Mouse (Mus musculus): ENCODE measurements around the gene AI661453. TPM values are rescaled to one million over a fixed set of nuclear protein-coding genes. Genes with fewer than 3 reads are reported as not detected.

AI661453 gene
- 0.60 and 0.77 TPM in 2 replicates for polyA plus RNA-seq (2015; fragmentation: Nextera tagmentation; extraction: Ambion mirVana)

DNA sequence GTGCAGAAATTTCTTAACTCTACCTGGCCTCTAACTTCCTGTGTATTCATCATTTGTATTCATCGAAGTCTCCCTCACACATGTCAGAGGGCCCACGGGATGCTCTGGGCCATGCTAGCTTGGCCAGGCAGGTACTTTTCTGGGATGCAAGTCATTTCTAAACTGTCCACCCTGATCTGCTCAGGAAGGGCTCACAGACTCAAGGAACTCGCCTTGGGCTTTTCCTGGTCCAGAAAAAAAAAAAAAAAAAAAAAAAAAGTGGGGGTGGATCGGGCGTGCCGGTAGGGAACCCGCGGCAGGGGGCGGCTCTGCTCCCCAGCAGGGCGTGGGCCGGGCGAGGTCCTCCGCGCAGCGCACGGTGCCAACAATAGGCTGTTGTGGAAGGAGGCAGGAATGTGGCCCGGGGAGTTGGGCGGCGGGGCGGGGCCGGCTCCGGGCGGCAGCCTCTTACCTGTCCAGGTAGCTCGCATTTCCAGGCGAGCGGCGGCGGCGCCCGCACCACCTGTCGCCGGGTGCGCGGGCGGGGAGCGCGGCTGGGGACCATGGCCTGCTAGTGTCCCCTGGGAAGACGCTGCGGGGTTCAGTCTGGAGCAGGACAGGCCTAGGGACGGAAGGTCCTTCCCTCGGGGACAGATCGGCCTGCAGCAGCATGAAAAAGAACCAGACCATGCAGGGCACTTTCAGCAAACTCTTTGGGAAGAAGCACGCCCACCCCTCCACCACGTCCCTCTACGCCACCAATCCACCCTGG, at the start of gene AI661453:
TSS of gene AI661453 (plus strand) at position 460 of the 751 bp plus-strand sequence.
- Histone ChIP-seq H3K36me3 (ENCODE audit: control insufficient read depth, insufficient read depth) (no peaks in the 10 kb centered on the region), H3K27ac (ENCODE audit: low read length) (peak within 1 kb of the TSS; percentile 70), H3K27me3 (ENCODE audit: control insufficient read depth, insufficient read depth, low read depth, low read length) (peaks cover 23% of the 10 kb centered on the region), H3K4me1 (ENCODE audit: control insufficient read depth, low read depth, low read length) (peaks cover 11% of the 10 kb centered on the region; the same call in 1 of the 2 replicates), H3K9me3 (replicated peaks; ENCODE audit: control insufficient read depth, low read length) (no peaks in the 10 kb centered on the region), H3K4me2 (ENCODE audit: low read depth, low read length) (peak within 1 kb of the TSS; percentile 65), H3K4me3 (ENCODE audit: low read depth, low read length) (peak within 1 kb of the TSS; percentile 61), H3K9ac (ENCODE audit: low read depth, low read length) (peak within 1 kb of the TSS; percentile 54)
- 1% methylated on average over 43 of the region's 45 CpGs for WGBS (ENCODE audit: insufficient replicate concordance)
- peak; percentile 20; the same call in 1 of the 2 replicates for ATAC-seq (ENCODE audit: low read depth)

DNA sequence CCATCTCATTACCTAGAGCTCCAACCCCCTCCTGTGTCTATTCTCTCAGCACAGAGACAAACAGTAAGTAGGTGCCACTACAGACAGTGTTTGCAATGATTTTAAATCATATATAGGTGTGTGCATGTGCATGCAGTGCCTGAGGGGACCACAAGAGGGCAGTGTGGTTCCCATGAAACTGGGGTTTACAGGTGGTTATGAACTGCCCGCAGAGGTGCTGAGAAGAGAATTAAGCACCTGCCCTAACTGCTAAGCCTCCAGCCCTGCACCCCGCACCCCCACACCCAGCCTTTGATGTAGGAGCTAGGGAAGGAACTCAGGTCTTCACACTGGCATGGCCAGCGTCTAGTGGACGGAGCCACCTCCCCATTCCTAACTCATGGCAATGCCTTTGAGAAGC, 49.8 kb upstream of the AI661453 start:
- Histone ChIP-seq H3K36me3 (ENCODE audit: control insufficient read depth, insufficient read depth) (no peaks in the 10 kb centered on the region), H3K4me1 (ENCODE audit: control insufficient read depth, low read depth, low read length) (no peaks in the 10 kb centered on the region), H3K9me3 (replicated peaks; ENCODE audit: control insufficient read depth, low read length) (no peaks in the 10 kb centered on the region; the same call in 1 of the 2 replicates), H3K27ac (ENCODE audit: low read length) (no peak overlapping the region), H3K27me3 (ENCODE audit: control insufficient read depth, insufficient read depth, low read depth, low read length) (no peaks in the 10 kb centered on the region), H3K9ac (ENCODE audit: low read depth, low read length) (no peak overlapping the region), H3K4me3 (ENCODE audit: low read depth, low read length) (no peak overlapping the region), H3K4me2 (ENCODE audit: low read depth, low read length) (no peak overlapping the region)
- WGBS (ENCODE audit: insufficient replicate concordance): 53% methylated on average over 4 of the region's 4 CpGs
- no peak for ATAC-seq (ENCODE audit: low read depth)

DNA sequence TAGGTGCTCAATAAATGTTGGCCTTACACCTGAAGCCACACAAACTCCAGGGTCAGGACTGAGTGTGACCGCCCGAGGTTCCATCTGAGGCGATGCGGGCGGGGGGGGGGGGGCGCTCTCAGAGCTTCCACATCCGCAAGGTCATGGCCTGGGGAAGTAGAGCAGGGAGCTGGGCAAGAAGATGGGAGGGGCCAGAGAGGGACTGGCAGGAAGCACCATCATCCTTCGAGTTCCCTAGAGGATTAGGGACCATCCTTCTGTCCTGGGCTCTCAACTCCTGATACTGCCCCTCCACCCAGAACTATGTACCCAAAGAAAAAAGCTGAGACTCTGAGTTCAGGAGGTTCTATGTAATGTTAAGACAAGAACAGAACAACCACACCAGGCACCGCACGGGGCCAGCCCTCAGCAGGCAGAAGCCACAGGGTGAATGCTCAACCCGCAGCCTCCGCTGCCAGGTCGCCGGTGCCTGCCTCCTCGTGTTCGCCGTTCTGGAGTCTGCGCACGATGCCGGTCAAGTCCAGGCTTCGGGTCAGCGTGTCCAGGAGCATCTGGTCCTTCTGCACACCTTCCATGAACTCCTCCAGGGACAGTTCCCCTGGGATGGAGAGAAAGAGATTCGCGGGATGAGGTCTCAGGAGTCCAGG, 42.1 kb upstream of the AI661453 start:
- H3K4me1 ChIP-seq (ENCODE audit: control insufficient read depth, low read depth, low read length): peaks cover 14% of the 10 kb centered on the region
- peak overlapping the region; percentile 71 for H3K4me2 ChIP-seq (ENCODE audit: low read depth, low read length)
- H3K9me3 ChIP-seq (replicated peaks; ENCODE audit: control insufficient read depth, low read length): no peaks in the 10 kb centered on the region
- H3K27me3 ChIP-seq (ENCODE audit: control insufficient read depth, insufficient read depth, low read depth, low read length): peaks cover 10% of the 10 kb centered on the region
- no peak for ATAC-seq (ENCODE audit: low read depth)
- H3K27ac ChIP-seq (ENCODE audit: low read length): no peak overlapping the region
- H3K4me3 ChIP-seq (ENCODE audit: low read depth, low read length): peak overlapping the region; percentile 51
- H3K9ac ChIP-seq (ENCODE audit: low read depth, low read length): no peak overlapping the region
- no peaks in the 10 kb centered on the region for H3K36me3 ChIP-seq (ENCODE audit: control insufficient read depth, insufficient read depth)
- WGBS (ENCODE audit: insufficient replicate concordance): 6% methylated on average over 24 of the region's 24 CpGs

DNA sequence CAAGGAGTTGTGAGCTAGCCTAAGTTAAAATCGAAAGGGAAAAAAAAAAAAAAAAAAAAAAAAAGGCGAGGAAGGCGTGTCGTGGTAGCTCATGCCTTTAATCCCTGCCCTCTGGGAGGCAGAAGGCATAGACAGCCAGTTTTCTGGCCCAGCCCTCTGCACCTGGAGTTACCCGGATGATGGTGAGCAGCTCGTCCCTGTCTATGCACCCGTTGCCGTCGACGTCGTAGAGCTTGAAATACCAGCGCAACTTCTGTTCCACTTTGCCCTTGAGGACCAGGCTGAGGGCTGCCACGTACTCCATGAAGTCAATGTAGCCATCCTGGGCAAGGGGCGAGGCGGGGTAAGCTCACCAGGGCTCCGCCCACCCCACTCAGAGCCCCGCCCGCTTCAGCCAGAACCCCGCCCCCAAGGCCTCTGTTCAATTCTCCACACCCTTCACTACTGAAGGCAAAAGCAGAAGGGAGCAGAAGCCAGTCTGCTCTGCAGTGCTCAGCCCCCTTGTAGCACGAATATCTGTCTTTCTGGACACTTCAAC, 41.0 kb upstream of the AI661453 start:
- no peaks in the 10 kb centered on the region for H3K9me3 ChIP-seq (replicated peaks; ENCODE audit: control insufficient read depth, low read length)
- WGBS (ENCODE audit: insufficient replicate concordance): 3% methylated on average over 20 of the region's 20 CpGs
- H3K27ac ChIP-seq (ENCODE audit: low read length): no peak overlapping the region
- peaks cover 10% of the 10 kb centered on the region for H3K27me3 ChIP-seq (ENCODE audit: control insufficient read depth, insufficient read depth, low read depth, low read length)
- H3K36me3 ChIP-seq (ENCODE audit: control insufficient read depth, insufficient read depth): no peaks in the 10 kb centered on the region
- H3K4me1 ChIP-seq (ENCODE audit: control insufficient read depth, low read depth, low read length): peaks cover 14% of the 10 kb centered on the region
- H3K9ac ChIP-seq (ENCODE audit: low read depth, low read length): peak overlapping the region; percentile 24; the same call in 1 of the 2 replicates
- peak overlapping the region; percentile 71 for H3K4me2 ChIP-seq (ENCODE audit: low read depth, low read length)
- peak; percentile 85 for ATAC-seq (ENCODE audit: low read depth)
- H3K4me3 ChIP-seq (ENCODE audit: low read depth, low read length): peak overlapping the region; percentile 51

DNA sequence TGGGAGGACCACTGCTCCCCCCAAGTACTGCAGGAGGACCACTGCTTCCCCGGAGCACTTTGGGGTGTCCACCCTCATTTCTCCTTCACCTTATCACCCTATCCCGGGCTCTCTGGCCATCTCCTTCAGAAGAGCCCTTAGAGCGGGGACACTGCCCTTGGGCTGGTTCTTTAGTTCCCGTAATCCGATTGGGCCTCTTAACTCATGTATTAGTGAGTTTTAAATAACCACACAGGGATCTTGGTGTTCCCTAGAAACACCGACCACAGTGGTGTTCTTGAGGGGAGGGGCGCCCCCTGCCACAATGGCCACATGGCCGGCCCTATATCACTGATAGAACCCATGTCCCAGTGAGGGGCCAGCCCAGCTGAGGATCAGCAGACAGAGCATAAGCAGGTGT, 37.3 kb upstream of the AI661453 start:
- peaks cover 10% of the 10 kb centered on the region for H3K27me3 ChIP-seq (ENCODE audit: control insufficient read depth, insufficient read depth, low read depth, low read length)
- H3K9me3 ChIP-seq (replicated peaks; ENCODE audit: control insufficient read depth, low read length): no peaks in the 10 kb centered on the region
- H3K4me2 ChIP-seq (ENCODE audit: low read depth, low read length): no peak overlapping the region
- H3K4me3 ChIP-seq (ENCODE audit: low read depth, low read length): no peak overlapping the region
- 55% methylated on average over 8 of the region's 8 CpGs for WGBS (ENCODE audit: insufficient replicate concordance)
- H3K36me3 ChIP-seq (ENCODE audit: control insufficient read depth, insufficient read depth): no peaks in the 10 kb centered on the region
- no peak overlapping the region for H3K27ac ChIP-seq (ENCODE audit: low read length)
- peaks cover 14% of the 10 kb centered on the region for H3K4me1 ChIP-seq (ENCODE audit: control insufficient read depth, low read depth, low read length)
- ATAC-seq (ENCODE audit: low read depth): no peak
- no peak overlapping the region for H3K9ac ChIP-seq (ENCODE audit: low read depth, low read length)

DNA sequence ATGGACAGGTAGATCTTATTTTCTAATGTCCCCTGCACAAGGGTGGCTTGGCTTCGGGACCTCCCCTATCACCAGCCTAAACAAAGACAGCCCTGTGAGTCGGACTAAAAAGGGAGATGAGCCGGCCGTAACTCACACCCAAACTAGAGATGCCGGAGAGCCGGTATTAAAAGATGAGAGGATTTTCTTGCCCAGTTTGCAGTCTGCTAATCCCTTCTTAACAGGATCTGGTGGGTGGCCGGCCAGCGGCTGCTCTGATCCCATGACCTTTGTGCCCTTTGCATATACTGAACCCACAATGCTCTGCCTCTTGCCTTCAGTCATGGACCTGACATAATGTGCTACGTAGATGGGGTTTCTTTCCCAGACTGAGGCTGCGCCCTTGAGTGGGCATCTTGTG, 36.0 kb upstream of the AI661453 start, which contains the start of gene Guca1a:
TSS of gene Guca1a (minus strand) at position 134 of the 400 bp plus-strand sequence.
- Histone ChIP-seq H3K4me1 (ENCODE audit: control insufficient read depth, low read depth, low read length) (peaks cover 4% of the 10 kb centered on the region), H3K27me3 (ENCODE audit: control insufficient read depth, insufficient read depth, low read depth, low read length) (peaks cover 3% of the 10 kb centered on the region; the same call in 1 of the 2 replicates), H3K4me2 (ENCODE audit: low read depth, low read length) (no peak within 1 kb of the TSS), H3K36me3 (ENCODE audit: control insufficient read depth, insufficient read depth) (no peaks in the 10 kb centered on the region), H3K4me3 (ENCODE audit: low read depth, low read length) (no peak within 1 kb of the TSS), H3K9ac (ENCODE audit: low read depth, low read length) (no peak within 1 kb of the TSS), H3K27ac (ENCODE audit: low read length) (no peak within 1 kb of the TSS), H3K9me3 (replicated peaks; ENCODE audit: control insufficient read depth, low read length) (no peaks in the 10 kb centered on the region)
- ATAC-seq (ENCODE audit: low read depth): no peak
- WGBS (ENCODE audit: insufficient replicate concordance): 57% methylated on average over 10 of the region's 10 CpGs

DNA sequence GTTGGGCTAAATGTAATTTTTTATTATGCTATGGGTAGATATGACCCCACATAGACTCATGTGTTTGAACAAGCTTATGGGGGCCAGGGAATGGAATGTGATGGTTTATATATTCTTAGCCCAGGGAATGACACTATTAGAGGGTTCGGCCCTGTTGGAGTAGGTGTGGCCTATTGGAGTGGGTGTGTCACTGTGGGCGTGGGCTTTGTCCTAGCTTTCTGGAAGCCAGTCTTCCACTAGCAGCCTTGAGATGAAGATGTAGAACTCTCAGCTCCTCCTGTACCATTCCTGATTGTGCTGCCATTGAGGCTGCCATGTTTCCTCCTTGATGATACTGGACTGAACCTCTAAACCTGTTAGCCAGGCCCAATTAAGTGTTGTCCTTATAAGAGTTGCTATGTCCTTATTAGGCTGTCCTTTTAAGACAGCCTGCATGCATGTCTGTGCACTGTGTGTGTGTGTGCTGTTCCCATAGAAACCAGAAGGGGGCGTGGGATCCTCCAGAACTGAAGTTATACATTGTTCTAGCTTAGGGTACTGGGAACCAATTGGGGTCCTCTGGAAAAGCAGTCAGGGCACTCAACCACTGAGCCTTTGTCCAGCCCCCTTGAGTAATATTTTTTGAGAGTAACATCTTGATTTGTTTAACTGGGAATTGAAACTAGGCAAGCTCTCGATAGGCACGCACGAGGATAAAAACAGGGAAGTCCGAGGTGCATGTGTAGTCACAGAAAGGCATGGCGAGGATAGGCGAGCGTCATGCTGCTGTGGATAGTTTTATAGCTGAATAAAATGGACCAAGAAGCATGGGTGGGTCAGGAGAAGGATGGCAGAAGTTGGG, 28.5 kb upstream of the AI661453 start:
- Histone ChIP-seq H3K4me3 (ENCODE audit: low read depth, low read length) (no peak overlapping the region), H3K27me3 (ENCODE audit: control insufficient read depth, insufficient read depth, low read depth, low read length) (peaks cover 25% of the 10 kb centered on the region), H3K4me1 (ENCODE audit: control insufficient read depth, low read depth, low read length) (no peaks in the 10 kb centered on the region), H3K27ac (ENCODE audit: low read length) (no peak overlapping the region), H3K36me3 (ENCODE audit: control insufficient read depth, insufficient read depth) (no peaks in the 10 kb centered on the region), H3K9me3 (replicated peaks; ENCODE audit: control insufficient read depth, low read length) (no peaks in the 10 kb centered on the region), H3K9ac (ENCODE audit: low read depth, low read length) (no peak overlapping the region), H3K4me2 (ENCODE audit: low read depth, low read length) (no peak overlapping the region)
- 46% methylated on average over 10 of the region's 10 CpGs for WGBS (ENCODE audit: insufficient replicate concordance)
- ATAC-seq (ENCODE audit: low read depth): no peak

DNA sequence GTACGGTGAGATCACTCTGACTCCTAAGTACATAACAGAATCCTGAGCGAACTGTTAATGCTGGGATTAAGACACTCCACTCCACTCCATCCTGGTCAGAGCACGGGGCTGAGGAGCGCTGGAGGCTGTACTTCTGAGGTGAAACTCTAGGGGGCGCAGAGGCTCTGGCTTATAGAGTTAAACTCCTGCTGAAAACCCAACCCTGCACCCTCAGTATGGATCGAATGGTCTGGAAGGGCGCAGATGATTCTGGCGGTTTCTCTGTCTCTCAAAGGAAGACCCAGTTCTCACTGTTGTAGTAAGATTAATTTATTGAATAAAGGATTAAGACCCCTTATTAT, 27.9 kb upstream of the AI661453 start:
- H3K4me1 ChIP-seq (ENCODE audit: control insufficient read depth, low read depth, low read length): no peaks in the 10 kb centered on the region
- H3K4me3 ChIP-seq (ENCODE audit: low read depth, low read length): no peak overlapping the region
- H3K27me3 ChIP-seq (ENCODE audit: control insufficient read depth, insufficient read depth, low read depth, low read length): peaks cover 29% of the 10 kb centered on the region
- H3K27ac ChIP-seq (ENCODE audit: low read length): no peak overlapping the region
- ATAC-seq (ENCODE audit: low read depth): no peak
- WGBS (ENCODE audit: insufficient replicate concordance): 12% methylated on average over 8 of the region's 8 CpGs
- no peaks in the 10 kb centered on the region for H3K9me3 ChIP-seq (replicated peaks; ENCODE audit: control insufficient read depth, low read length)
- no peaks in the 10 kb centered on the region for H3K36me3 ChIP-seq (ENCODE audit: control insufficient read depth, insufficient read depth)
- H3K9ac ChIP-seq (ENCODE audit: low read depth, low read length): no peak overlapping the region
- no peak overlapping the region for H3K4me2 ChIP-seq (ENCODE audit: low read depth, low read length)

All from liver, embryonic 16.5 days (tissue).